Mouse (Mus musculus): ENCODE measurements around the gene Txnrd1.

- no peak for TF ChIP-seq CTCF (IDR thresholded peaks at IDR 0.05; ENCODE audit: low read depth)
- peak; percentile 59 for TF ChIP-seq EP300 (IDR thresholded peaks at IDR 0.05; ENCODE audit: low read depth)
Observed at GRCm38 (mm10) chr10:82858691-82859532, 25.2 kb downstream of the Txnrd1 start.

All from liver, embryonic 14.5 days (tissue).